In the genomic region with DNA sequence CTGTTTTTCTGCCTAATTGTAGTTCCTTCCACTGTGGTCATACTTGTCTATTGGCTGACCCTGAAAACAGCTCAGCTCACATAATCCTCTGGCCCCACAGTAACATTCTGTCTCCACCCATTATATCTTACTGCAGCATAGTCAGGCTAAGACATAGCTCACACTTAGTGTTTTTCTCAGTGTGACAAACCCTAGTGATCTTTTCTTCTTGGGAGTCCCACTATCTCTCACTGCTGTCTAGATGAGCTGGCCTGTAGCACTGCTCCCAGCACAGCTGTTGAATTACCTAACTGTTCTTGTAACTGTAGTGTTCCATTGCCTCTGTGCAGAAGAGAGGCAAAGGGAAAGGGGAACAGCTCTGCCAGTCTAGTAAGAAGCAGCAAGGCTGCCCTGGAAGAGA, we compare ENCODE assay signal across 11 mouse cellular contexts. TPM values are rescaled to one million over a fixed set of nuclear protein-coding genes. Genes with fewer than 3 reads are reported as not detected.
DNase-seq lines count a peak whose midpoint lies in the region; ATAC-seq and TF ChIP-seq lines count a peak whose summit lies in the region.
"Had no signal": no experiment of that assay in that cellular context is flagged by ENCODE, and none has a peak within 500 bp of the region (broad histone marks: within the 10 kb centered on the region; RNA-seq: fewer than 3 reads in every experiment).

No protein-coding gene starts in this region.

- H3K27ac ChIP-seq in forebrain, embryonic 12.5 days = peak overlapping the region; percentile 42; the same call in 1 of the 2 replicates
- no peak overlapping the region for H3K27ac ChIP-seq in forebrain, embryonic 13.5 days
- H3K27ac ChIP-seq in limb, embryonic 15.5 days = 0 out of 2 replicates have a peak overlapping the region, but pooled peaks have one; percentile 11
- no peak overlapping the region for H3K27ac ChIP-seq in limb, embryonic 10.5 days
- peak overlapping the region; percentile 91 for H3K27ac ChIP-seq in embryonic fibroblast, embryonic 13.5 days (ENCODE audit: insufficient read depth, low read length)
- H3K27ac ChIP-seq in macrophage = peak overlapping the region; percentile 91

- H3K4me2 ChIP-seq in forebrain, embryonic 12.5 days = no peak overlapping the region
- H3K4me2 ChIP-seq in forebrain, embryonic 13.5 days = no peak overlapping the region
- H3K4me2 ChIP-seq in limb, embryonic 15.5 days = no peak overlapping the region

- no peak for TF ChIP-seq CTCF in embryonic fibroblast, embryonic 13.5 days (IDR thresholded peaks at IDR 0.05; ENCODE audit: borderline replicate concordance, insufficient read depth, low read length)

- no peak for ATAC-seq in forebrain, embryonic 12.5 days (ENCODE audit: low FRiP score)
- ATAC-seq in forebrain, embryonic 13.5 days = no peak
- no peak for ATAC-seq in limb, embryonic 15.5 days (ENCODE audit: insufficient number of reproducible peaks, low FRiP score, low TSS enrichment, low read depth)

- no peak for TF ChIP-seq POLR2A in embryonic fibroblast, embryonic 13.5 days (IDR thresholded peaks at IDR 0.05; ENCODE audit: low read depth, low read length)

- peaks cover 18% of the 10 kb centered on the region; the same call in 1 of the 2 replicates for H3K4me1 ChIP-seq in forebrain, embryonic 12.5 days
- peaks cover 12% of the 10 kb centered on the region for H3K4me1 ChIP-seq in forebrain, embryonic 13.5 days
- H3K4me1 ChIP-seq in limb, embryonic 15.5 days = peaks cover 11% of the 10 kb centered on the region
- no peaks in the 10 kb centered on the region for H3K4me1 ChIP-seq in limb, embryonic 10.5 days
- H3K4me1 ChIP-seq in embryonic fibroblast, embryonic 13.5 days (ENCODE audit: control insufficient read depth, insufficient read depth, low read length) = peaks cover 23% of the 10 kb centered on the region

- no peak overlapping the region for H3K9ac ChIP-seq in forebrain, embryonic 12.5 days
- H3K9ac ChIP-seq in forebrain, embryonic 13.5 days = no peak overlapping the region
- no peak overlapping the region for H3K9ac ChIP-seq in limb, embryonic 15.5 days

- peaks cover 42% of the 10 kb centered on the region for H3K36me3 ChIP-seq in forebrain, embryonic 12.5 days (replicated peaks)
- H3K36me3 ChIP-seq in forebrain, embryonic 13.5 days (ENCODE audit: poor library complexity, severe bottlenecking) = peaks cover 49% of the 10 kb centered on the region
- H3K36me3 ChIP-seq in limb, embryonic 15.5 days = peaks cover 50% of the 10 kb centered on the region
- peaks cover 74% of the 10 kb centered on the region for H3K36me3 ChIP-seq in limb, embryonic 10.5 days
- peaks cover 6% of the 10 kb centered on the region; the same call in 1 of the 2 replicates for H3K36me3 ChIP-seq in macrophage (ENCODE audit: inconsistent target)

- no peaks in the 10 kb centered on the region for H3K27me3 ChIP-seq in forebrain, embryonic 12.5 days
- no peaks in the 10 kb centered on the region for H3K27me3 ChIP-seq in forebrain, embryonic 13.5 days
- no peaks in the 10 kb centered on the region for H3K27me3 ChIP-seq in limb, embryonic 15.5 days
- H3K27me3 ChIP-seq in limb, embryonic 10.5 days (ENCODE audit: low read depth, poor library complexity, severe bottlenecking) = no peaks in the 10 kb centered on the region

- no peaks in the 10 kb centered on the region; the same call in 1 of the 2 replicates for H3K79me2 ChIP-seq in macrophage (ENCODE audit: inconsistent target)

- no peaks in the 10 kb centered on the region for H3K9me3 ChIP-seq in forebrain, embryonic 12.5 days
- no peaks in the 10 kb centered on the region for H3K9me3 ChIP-seq in forebrain, embryonic 13.5 days (replicated peaks)
- H3K9me3 ChIP-seq in limb, embryonic 15.5 days = no peaks in the 10 kb centered on the region
- no peaks in the 10 kb centered on the region for H3K9me3 ChIP-seq in limb, embryonic 10.5 days (replicated peaks)

- no peak overlapping the region for H3K4me3 ChIP-seq in forebrain, embryonic 12.5 days (replicated peaks)
- H3K4me3 ChIP-seq in forebrain, embryonic 13.5 days = no peak overlapping the region
- H3K4me3 ChIP-seq in limb, embryonic 15.5 days = no peak overlapping the region
- no peak overlapping the region for H3K4me3 ChIP-seq in limb, embryonic 10.5 days
- H3K4me3 ChIP-seq in embryonic fibroblast, embryonic 13.5 days (ENCODE audit: insufficient read depth, low read length) = no peak overlapping the region
- H3K4me3 ChIP-seq in macrophage (ENCODE audit: inconsistent target) = no peak overlapping the region

- DNase-seq in limb, embryonic 10.5 days (ENCODE audit: low spot score) = no peak
- no peak for DNase-seq in retina, postnatal 1 day
- DNase-seq in left cerebral cortex, adult 9 months (ENCODE audit: low spot score in 2 of 2) = no peak
- DNase-seq: cerebellum, postnatal 25 days; layer of hippocampus, postnatal 36 days; right cerebral cortex, postnatal 4 days had no signal

RNA-seq across cellular contexts. Expression of gene Rnf216, which starts 53.6 kb away (rescaled TPM):
- polyA plus RNA-seq in forebrain, embryonic 12.5 days (2016; fragmentation: Nextera tagmentation; extraction: Ambion mirVana) = 52.3 and 54.8 TPM in 2 replicates
- polyA plus RNA-seq in forebrain, embryonic 13.5 days (2015; fragmentation: Nextera tagmentation; extraction: Ambion mirVana) = 36.7 and 38.4 TPM in 2 replicates
- 40.4 and 41.8 TPM in 2 replicates for polyA plus RNA-seq in limb, embryonic 15.5 days (2015; fragmentation: Nextera tagmentation; extraction: Ambion mirVana)
- polyA plus RNA-seq in limb, embryonic 10.5 days (2016; fragmentation: Nextera tagmentation; extraction: Ambion mirVana) = 48.1 and 51.5 TPM in 2 replicates
- 28.6 and 36.3 TPM in 2 replicates for polyA plus RNA-seq in embryonic fibroblast, embryonic 13.5 days (2011; ENCODE audit: insufficient read length, low read depth, missing spikeins)
- total RNA-seq in macrophage (2018; cell fraction: chromatin; rRNA removed) = 100 to 1,000 TPM in 24 of 26 experiments, 10 to 100 TPM in 2; 79.4 to 197 (median 156) TPM
- total RNA-seq in macrophage (2018; cell fraction: cytosol; rRNA removed) = 10 to 100 TPM; 16.0 to 36.3 (median 28.3) TPM
- 100 to 1,000 TPM in 5 of 26 experiments, 10 to 100 TPM in 21; 34.8 to 130 (median 61.0) TPM for total RNA-seq in macrophage (2018; cell fraction: nucleus; rRNA removed)
- polyA plus RNA-seq in macrophage (2018) = 21.4 to 26.2 TPM (median 23.3 TPM) in 3 replicates

Comparison
In these comparisons a context has a peak if more than half of its experiments do, and no peak if none do; other contexts are left out.
1. H3K27ac ChIP-seq: peak in forebrain, embryonic 12.5 days (single experiment), limb, embryonic 15.5 days (single experiment), embryonic fibroblast, embryonic 13.5 days (single experiment) and macrophage (single experiment); none in forebrain, embryonic 13.5 days (single experiment) and limb, embryonic 10.5 days (single experiment).